Mouse (Mus musculus) embryonic fibroblast, embryonic 13.5 days (primary cell): Measurements from ENCODE around the gene Mrpl21. TPM values are rescaled to one million over a fixed set of nuclear protein-coding genes. Genes with fewer than 3 reads are reported as not detected.

Experiments
- H3K27ac ChIP-seq: 2 replicates; pipeline ENCODE4 v1.5.1; 2012; ENCODE audit warnings: low read length, control low read depth, inconsistent platforms; ENCODE audit not compliant: insufficient read depth
- H3K4me1 ChIP-seq: 2 replicates; pipeline ENCODE4 v1.6.1; 2011; ENCODE audit warnings: low read length; ENCODE audit not compliant: control insufficient read depth, insufficient read depth
- H3K4me3 ChIP-seq: 2 replicates; pipeline ENCODE4 v1.5.1; 2011; ENCODE audit warnings: mild to moderate bottlenecking, control low read depth, low read length; ENCODE audit not compliant: insufficient read depth
- CTCF ChIP-seq: IDR thresholded peaks from 2 replicates; pipeline ENCODE4 v1.5.1; 2011; ENCODE audit warnings: mild to moderate bottlenecking, control low read depth, low read length, moderate library complexity, borderline replicate concordance; ENCODE audit not compliant: insufficient read depth
- POLR2A ChIP-seq: IDR thresholded peaks from 2 replicates; pipeline ENCODE4 v1.6.1; 2011; ENCODE audit warnings: low read depth, mild to moderate bottlenecking, control low read depth, low read length, moderate library complexity
- polyA plus RNA-seq: library from polyadenylated mRNA; stranded (reverse); fragments of >200 nt; gene quantifications from 2 replicates; pipeline ENCODE4 v1.2.4, GENCODE M21; 2011; ENCODE audit warnings: low read depth; ENCODE audit not compliant: missing spikeins, insufficient read length

Mrpl21 gene
- polyA plus RNA-seq, 1 experiment, result 47.9 TPM

DNA sequence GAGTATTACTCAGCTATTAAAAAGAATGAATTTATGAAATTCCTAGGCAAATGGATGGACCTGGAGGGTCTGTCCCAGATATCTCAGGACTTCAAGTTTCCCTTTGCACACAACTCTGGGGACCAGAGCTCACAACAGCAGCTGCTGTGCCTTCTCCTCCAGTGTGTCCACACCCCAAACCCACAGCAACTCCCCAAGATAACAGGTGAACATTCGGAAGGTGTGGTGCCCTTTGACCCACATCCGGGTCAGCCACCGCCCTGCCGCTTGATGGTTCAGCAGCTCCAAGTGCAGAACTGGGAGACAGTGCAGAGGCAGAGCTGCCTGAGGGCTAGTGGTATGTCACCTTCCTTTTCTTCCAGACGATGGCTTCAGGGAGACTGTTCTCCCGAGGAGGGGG, 12.5 kb downstream of the Mrpl21 start:
- no peak overlapping the region for H3K27ac ChIP-seq
- no peak for TF ChIP-seq POLR2A
- no peak for TF ChIP-seq CTCF

DNA sequence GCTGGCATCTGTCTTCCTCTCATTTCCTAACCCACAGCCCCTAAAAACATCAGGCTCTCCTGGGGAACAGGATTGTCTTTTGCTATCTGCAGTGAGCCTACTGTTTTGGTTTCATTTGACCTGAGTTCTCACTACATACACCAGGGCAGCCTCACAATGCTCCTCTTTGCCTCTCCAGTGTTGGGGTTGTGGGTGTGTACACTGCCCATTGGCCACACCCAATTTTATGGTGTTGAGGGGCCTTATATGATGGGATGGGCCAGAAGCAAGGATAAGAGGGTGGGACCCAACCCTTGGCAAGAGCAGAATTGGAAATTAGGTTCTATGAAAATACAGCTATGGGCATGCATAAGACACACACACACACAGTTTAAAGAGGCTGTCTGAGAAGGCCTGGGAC, 14.3 kb downstream of the Mrpl21 start:
- no peak overlapping the region for H3K4me3 ChIP-seq
- no peak overlapping the region for H3K27ac ChIP-seq
- no peaks in the 10 kb centered on the region for H3K4me1 ChIP-seq
- TF ChIP-seq CTCF, result no peak
- no peak for TF ChIP-seq POLR2A

More for the DNA sequence above, 12.5 kb downstream of the Mrpl21 start:
- H3K4me3 ChIP-seq, result no peak overlapping the region
- H3K4me1 ChIP-seq, result no peaks in the 10 kb centered on the region

DNA sequence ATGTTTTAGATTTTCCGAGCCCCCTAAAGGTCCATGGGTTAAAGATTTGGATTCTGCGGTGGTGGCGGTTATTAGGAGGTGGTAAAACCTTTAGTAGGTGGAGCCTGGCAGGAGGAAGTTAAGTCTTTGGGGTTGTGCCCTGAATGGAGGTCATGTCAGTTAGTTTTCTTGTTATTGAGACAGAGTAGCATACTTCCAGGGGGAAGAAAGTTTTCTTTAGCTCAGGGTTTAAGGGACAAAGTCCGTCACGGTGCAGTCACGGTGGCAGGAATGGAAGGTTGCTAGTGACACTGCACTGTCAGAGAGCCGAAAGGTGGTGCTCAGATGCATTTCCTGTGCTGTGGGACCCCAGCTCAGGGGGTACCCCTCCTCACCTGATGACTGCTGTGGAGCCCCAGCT, 15.1 kb downstream of the Mrpl21 start:
- Histone ChIP-seq H3K4me3 (no peak overlapping the region), H3K27ac (no peak overlapping the region), H3K4me1 (no peaks in the 10 kb centered on the region)
- TF ChIP-seq POLR2A (no peak), CTCF (no peak)

DNA sequence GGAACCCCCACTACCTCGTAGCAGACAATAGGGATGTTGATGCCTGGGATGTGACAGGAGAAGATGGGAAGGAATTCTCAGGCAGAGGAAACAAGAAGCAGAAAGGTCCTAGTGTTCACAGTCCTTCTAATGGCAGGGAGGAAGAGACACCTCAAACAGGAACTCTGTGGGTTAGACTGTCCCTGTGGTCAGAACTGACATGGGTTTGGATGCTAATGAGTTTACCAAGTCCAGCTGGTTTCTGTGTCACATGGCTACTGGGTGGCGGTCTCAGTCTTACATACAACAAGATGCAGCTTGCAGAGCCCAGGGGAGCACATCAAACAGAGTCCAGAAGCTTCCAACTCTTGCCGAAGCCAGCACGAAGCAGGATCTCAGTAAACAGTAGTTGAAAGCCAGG, 21.3 kb downstream of the Mrpl21 start:
- Histone ChIP-seq H3K4me1 (no peaks in the 10 kb centered on the region), H3K27ac (no peak overlapping the region), H3K4me3 (no peak overlapping the region)
- TF ChIP-seq POLR2A (no peak), CTCF (no peak)

DNA sequence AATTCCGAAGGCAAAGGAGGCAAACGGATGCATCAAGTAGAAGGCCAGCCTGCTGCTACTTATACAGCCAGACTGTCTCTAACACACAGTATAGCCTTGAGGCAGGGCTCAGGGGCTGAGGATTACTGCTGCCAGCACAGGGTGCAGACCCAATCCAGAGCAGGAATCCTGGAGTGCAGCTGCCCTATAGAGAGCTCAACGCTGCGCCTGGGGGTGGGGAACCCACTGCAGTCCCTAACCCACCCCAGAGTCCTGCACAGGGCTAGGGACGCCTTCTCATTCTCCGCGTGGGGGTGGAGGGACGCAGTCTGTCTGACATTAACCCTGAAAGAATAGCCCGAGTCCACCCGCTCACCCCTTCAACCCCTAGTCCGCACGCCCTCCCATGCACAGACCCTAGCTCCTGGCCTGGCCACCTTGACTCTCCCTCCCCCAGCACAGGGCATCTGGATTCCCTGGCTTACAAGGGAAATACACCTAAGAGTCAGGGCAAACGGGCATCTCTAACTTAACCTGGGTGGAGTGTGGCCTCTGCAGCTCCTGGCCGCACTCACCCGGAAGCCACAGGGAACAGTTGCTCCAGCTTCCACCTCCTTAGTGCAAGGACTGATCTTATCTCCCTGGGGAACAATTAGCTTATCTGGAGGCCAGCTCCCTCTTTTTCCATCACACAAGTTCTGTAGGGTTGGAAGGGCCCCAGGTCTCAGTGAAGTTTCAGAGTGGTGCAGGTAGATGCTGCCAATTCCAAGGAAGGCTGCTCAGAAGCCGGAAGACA, 24.7 kb downstream of the Mrpl21 start:
- Histone ChIP-seq H3K27ac (no peak overlapping the region), H3K4me3 (no peak overlapping the region), H3K4me1 (no peaks in the 10 kb centered on the region)
- TF ChIP-seq CTCF (no peak), POLR2A (no peak)

DNA sequence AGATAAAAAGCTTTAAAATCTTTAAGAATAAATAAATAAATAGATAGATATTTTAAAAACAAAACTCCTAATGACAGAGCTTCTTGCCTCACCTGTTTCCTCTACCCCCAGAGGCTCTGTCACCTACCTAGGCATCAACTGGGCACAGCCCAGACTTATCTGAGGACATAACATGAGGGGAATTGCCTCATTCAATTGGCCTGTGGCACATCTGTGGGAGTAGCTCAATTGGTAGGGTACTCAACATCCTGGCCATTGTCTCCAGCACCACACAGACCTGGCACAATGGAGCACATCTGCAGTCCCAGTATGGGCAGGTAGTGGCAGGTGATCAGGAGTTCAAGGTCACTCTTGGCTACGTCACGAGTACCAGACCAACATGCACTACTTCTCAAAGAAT, 36.6 kb downstream of the Mrpl21 start:
- TF ChIP-seq POLR2A (no peak), CTCF (no peak)
- no peak overlapping the region for H3K27ac ChIP-seq
- H3K4me1 ChIP-seq, result no peaks in the 10 kb centered on the region
- H3K4me3 ChIP-seq, result no peak overlapping the region

DNA sequence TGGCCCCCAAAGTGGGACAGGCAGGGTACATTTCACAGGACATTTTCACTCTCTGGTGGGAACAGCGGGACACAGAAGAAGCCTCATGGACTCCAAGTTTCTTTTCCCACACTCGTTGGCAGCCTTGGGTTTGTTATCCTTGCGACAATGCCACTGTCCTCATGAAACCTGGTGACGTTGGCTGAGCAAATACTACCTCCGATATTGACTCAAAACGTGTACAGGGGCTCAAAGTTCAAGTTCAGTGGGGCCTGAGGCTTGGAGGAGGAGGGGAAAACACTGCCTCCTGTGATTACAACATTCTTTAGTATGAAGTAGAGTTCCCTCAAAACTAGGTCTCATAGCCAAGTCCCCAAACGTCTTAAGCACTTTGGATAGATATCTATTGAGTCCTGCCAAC, 37.4 kb downstream of the Mrpl21 start:
- Histone ChIP-seq H3K27ac (no peak overlapping the region), H3K4me1 (no peaks in the 10 kb centered on the region), H3K4me3 (no peak overlapping the region)
- no peak for TF ChIP-seq CTCF
- no peak for TF ChIP-seq POLR2A

DNA sequence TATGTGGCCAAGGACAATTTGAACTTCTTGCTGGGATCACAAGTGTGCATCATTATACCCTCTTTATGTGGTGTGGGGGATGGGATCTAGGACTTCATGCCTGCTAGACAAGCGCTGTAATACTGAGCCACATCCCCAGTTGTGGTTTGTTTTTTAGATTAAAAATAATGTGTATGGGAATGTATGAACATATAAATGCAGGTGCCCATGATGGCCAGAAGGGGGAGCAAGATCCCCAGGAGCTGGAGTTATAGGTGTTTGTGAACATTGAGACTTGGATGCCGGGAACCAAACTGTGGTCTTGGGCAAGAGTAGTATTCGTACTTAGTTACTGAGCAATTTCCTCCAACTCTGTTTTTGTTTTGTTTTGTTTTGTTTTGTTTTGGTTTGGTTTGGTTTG, 38.1 kb downstream of the Mrpl21 start:
- Histone ChIP-seq H3K4me3 (no peak overlapping the region), H3K4me1 (no peaks in the 10 kb centered on the region), H3K27ac (no peak overlapping the region)
- TF ChIP-seq POLR2A, result no peak

DNA sequence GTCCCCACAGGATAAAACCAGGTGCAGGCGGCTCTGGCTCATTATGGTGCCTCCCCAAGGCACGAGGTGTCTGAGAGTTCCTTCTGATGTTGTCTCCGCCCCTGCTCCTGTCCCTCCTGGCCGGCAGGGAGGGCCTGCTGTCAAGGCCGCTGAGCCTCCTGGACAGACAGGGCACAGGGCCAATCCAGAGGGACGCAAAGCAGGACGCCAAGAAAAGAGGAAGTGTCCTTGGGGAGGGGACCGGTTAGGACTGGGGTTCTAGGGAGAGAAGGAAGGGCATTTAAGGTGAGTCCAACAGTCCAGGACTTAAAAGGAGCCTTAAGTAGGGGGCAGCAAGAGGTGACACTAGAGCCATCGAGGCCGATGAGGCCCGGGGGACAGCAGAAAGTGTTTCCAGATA, 38.9 kb downstream of the Mrpl21 start:
- H3K4me1 ChIP-seq, result peaks cover 3% of the 10 kb centered on the region
- no peak overlapping the region for H3K27ac ChIP-seq
- TF ChIP-seq CTCF (no peak), POLR2A (no peak)
- H3K4me3 ChIP-seq, result no peak overlapping the region

DNA sequence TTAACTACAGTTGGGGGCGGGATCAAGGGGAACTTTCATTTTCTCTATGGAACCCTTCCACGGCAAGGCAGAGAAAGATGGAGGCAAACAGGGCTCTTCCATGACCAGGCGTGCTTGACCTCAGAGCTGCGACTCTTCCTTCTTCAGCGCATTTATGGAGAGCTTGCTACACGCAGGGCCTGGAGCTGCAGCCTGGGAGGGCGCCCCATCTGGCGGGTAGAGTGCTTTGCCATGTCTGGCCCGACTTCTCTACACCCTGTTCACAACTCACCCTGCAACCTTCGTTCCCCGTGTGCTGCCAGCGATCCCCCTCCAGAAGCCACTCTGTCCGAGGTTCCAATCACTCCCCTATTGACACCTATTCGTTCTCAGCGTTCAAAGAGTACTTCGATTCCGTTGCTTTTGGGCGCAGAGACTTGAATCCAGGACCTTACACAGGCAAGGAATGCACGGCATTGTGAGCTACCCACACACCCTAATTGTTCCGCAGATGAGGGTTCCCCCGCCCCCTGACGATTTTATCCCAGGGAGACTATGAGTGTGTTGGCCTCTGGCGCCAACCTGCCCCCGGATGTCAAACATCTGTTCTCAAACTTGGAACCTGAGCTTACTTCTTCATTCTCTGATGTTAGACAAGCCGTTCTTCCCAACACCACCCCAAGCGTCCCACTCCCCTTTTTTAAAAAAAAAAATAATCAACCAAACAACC, 39.7 kb downstream of the Mrpl21 start, which contains the start of gene Cpt1a:
TSS of gene Cpt1a (plus strand) at position 74 of the 709 bp plus-strand sequence.
- peak within 1 kb of the TSS; percentile 43 for H3K27ac ChIP-seq

More for the DNA sequence above, 39.7 kb downstream of the Mrpl21 start, which contains the start of gene Cpt1a:
- peak within 1 kb of the TSS; percentile 62 for H3K4me3 ChIP-seq
- peaks cover 3% of the 10 kb centered on the region for H3K4me1 ChIP-seq
- TF ChIP-seq CTCF (0 out of 2 replicates have a peak, but pooled peaks have one; percentile 26), POLR2A (no peak; the same call in 1 of the 2 replicates)
